Mouse (Mus musculus): ENCODE measurements around the gene Ank.

Ank gene

DNA sequence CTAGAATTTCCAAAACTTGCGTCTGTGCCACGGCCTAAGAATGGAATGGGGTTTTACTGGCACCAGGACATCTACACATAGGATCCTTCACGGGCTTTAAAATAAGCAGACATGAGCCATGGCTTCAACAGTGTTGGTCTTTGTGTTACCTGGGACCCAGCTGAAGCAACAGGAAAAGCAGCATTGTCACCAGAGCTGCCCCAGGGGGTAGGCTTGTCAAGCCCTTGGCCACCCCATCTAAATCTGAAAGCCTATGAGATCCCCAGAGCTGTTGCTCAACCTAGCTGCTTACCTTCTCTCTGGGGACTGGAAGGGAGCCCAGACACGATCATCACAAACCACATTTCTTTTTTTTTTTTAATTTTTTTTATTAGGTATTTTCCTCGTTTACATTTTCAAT, 31.6 kb downstream of the Ank start:
- no peak for DNase-seq

DNA sequence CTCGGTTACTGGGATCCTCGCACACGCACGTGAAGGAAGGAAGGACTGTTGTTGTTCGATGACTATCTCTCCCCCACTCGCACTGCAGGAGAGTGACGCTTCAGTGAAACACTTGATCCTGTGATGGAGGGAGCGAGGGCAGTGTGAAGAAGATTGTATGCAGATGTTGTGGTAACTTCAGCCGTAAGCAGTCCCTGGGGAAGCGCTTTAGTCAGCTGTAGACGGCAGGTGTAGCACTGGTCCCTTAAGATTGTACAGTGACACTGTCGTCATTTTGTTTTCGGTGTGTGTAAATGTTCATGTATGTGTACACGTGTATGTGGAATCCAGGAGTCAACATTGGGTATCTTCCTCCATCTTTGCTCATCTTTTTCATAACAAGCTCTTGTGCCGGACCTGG, 33.9 kb downstream of the Ank start:
- no peak for DNase-seq

DNA sequence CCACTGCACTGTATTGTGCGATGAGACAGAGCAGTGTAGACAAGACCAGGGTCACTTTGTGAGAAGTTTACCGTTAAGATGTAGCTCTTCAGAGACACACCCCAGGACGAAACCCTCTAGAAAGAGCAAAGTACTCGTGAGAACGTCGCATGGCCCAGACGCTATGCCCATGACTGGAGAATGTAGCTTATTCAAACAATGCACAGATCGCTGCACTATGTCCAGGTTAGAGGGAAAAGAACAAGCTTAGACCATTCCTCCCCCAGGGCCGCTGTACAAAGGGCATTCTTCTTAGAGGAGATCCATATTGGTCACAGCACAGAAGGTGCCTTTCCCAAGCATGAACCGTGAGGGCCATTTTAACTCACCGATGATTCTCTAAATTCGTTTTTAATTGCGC, 35.9 kb downstream of the Ank start:
- DNase-seq, result no peak

DNA sequence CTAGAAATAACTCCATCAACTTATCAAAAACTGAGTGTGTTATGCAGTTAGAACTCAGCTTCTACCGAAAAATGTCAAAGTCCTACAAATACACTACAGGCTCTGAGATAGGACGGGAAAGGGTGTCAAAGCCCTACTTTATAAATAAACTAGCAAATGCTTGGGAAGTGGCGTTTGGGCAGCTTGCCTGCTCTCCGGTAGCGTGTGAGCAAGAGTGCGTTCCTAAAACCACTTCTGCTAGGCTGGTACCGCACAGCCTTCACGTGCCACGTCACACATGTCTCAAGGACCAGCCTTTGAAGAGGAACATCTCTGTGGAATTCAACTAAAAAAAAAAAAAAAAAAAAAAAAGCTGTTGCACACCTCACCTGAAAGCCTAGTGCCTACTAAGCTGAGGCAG, 36.7 kb downstream of the Ank start:
- no peak for DNase-seq

DNA sequence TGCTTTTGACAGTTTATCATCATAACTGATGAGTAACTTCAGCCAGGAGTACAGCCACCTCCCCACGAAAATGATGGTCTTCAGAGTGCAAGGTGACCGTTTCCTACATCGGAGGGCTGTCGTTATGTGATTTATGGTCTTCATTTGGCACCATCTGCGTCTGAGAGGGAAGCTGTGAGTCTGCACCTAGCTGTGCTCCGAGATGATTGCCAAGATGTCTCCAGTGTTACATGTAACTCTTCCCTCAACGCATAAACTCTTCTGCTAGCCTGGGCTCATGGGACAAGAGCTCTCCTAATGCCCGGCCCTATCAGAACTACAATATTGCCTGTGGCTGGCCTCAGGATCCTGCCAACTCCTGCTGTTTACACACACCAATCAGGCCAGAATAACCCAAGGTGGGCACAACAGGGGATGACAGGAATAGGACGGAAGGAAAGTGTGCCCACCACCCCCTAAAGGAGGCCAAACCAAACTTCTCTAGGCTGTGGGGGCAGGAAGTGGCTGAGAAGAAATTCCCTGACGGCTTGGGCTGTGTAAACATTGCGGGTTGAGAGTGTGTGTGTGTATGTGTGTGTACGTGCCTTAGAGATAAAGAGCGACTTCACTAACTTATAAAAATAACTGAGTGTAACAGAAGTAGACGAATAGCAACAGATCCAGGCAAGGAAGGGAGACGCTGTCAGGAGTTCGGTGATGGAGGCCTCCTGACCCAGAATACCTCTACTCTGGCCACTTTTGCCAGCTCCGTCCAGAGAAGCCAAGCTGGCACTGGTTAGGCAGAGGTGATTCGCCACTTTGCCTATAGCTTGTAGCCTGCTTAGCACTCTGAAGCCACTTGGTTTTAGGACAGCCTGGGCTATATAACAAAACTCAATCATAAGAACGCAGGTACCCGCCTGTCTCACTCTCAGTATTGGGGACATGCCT, 37.6 kb downstream of the Ank start:
- DNase-seq, result no peak

DNA sequence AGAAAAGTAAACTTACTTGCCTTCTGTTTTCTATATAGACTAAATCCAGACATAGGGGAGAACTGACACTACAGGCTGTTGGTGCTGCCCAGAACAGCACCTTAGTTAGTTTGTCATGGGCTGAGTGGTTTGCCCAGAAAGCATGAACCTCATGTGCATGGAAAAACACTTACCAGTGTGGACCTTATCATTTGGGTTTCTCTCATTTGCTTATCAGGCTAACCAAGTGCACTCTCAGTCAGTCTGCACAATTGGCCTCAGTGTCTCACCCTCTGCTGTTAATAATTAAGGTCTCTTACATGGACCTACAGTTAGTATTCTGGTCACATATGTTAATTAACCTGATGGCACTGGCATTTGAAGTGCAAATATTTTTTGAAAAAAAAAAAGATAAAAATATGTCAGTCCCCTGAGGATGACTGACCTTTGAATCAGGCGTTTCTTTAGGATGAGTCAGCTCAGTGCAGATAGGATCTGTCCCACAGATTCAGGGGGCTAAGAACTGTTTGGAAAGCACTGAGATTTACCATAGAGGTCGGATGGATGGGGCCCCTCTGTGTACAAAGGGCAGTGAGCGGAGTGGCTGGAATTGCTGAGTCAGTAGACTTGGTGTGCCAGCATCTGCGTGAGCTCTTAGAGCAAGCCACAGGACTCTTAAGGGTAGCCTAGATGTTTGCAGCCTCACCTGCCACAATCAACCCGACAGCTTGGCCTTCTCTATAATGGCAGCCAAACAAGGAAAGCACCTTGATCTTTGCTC, 39.8 kb downstream of the Ank start:
- DNase-seq, result no peak

DNA sequence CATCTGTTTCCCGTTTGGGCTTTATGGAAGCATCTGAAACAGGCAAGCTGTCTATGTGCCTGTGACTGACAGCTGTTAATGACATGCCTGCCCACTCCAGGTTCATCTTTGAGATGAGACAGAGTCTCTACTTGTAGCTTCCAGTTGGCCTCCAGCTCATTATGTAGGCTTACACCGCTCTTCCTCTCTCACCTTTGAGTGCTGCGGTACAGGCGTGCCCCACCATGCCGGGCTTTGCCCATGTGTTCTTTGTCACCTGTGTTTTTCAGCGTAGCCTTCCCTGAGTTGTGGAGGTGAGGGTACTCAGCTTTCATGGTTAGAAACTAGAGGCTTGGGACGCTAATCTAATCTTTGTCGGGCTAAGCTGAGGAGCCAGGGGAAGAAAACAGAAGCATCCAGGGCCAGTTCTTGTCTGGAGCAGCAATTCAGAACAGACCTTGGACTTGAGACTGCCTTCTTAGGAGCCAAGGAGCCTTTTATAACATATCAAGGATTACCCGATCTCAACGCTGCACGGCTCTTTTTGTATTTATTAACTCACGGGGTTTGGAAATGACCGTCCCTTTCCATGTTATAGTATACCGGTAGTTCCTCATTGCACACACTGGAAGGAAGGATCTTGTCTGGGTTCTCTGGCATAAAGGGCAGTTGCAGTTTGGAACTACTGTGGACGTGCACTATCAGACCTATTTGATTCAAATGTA, 40.6 kb downstream of the Ank start:
- DNase-seq, result no peak

DNA sequence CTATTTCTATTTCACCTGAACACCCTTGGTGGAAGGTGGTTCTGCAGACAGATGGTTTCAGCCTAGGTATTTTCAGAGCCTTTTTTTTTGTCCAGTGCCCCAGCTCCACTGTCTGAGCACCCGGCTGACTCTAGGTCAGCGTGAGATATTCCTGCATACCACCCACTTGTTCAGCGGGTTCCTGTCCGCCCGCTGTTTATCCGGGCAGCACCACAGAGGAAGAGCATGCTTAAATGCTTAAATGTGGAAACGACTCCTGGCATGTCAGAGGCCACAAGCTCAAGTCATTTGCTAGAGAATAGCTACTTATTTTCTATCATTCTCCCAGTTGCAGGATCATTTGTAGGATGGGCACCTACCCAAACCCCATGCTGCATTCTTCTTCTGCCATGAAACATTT, 41.7 kb downstream of the Ank start:
- no peak for DNase-seq

DNA sequence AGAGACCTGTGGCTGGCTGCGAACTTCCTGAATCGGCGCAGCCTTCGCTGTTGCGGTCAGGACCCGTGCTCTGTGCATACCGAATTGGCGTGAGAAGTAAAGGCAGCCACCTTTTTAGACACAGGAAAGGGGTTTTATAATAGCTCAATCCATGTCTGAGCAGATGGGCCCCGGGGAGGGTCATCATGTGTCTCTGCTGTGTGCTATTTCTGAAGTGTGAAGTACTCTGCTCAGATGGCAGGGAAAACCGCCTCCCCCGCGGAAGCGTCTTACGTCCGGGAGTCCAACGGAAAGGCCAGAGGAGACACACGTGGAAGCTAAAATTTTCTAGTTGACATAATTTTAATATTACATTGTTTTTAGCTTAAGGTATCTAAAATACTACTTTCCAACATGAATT, 42.5 kb downstream of the Ank start:
- peak; percentile 80 for DNase-seq

DNA sequence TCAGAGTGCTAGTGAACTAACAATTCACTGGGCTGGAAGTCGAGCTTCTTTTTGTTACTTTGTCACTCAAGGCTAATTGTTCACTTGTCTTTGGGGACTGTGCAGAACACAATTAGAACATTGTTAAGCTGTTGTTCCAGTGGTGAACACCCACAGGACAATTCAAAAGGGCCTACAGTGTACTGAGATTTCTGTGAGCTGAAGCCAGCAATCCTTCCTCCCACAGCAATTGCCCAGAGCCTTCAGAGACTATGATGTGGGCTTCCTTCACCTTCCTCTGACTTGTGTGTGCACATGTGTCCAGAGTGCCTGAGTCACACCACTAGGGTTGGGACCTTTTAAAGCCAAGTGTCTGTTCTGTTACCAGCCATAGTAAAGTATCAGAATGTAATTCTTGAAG, 50.5 kb downstream of the Ank start:
- DNase-seq, result no peak

DNA sequence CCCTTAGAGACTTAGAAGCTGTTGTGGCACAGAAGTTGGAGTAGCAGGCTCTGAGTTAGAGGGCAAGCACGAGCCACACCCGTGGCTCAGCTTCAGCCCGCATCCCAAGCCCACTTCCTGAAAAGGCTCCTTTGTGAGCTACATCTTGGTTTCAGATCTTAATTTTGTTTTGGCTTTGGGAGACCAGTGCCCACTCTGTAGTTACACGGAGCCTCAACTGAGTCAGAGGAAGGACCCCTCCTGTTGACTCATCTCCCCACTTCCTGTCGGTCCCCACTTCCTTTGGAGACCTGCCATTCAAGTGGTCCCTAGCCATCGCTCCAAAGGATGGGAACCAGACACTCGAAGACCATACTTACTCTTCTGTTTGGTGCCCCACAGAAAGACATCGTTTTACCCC, 51.5 kb downstream of the Ank start:
- no peak for DNase-seq

DNA sequence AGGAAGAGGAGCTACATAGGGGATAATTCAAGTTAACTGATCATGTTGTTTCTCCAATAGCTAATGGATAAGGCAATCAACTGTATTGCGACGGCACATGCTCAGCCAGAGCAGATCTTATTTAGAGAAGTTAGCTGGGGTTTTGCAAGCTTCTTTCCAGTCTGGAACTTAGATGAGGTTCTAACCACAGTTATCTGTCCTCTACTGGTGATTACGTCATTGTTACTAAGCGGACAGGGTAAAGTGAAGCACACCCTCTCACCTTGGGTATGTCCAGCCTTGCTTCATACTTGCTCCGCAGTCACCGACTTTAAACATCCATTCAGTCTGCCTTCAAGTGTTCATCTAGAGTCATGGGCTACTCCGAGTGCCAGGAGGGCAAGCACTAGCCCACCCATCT, 53.4 kb downstream of the Ank start:
- no peak for DNase-seq

DNA sequence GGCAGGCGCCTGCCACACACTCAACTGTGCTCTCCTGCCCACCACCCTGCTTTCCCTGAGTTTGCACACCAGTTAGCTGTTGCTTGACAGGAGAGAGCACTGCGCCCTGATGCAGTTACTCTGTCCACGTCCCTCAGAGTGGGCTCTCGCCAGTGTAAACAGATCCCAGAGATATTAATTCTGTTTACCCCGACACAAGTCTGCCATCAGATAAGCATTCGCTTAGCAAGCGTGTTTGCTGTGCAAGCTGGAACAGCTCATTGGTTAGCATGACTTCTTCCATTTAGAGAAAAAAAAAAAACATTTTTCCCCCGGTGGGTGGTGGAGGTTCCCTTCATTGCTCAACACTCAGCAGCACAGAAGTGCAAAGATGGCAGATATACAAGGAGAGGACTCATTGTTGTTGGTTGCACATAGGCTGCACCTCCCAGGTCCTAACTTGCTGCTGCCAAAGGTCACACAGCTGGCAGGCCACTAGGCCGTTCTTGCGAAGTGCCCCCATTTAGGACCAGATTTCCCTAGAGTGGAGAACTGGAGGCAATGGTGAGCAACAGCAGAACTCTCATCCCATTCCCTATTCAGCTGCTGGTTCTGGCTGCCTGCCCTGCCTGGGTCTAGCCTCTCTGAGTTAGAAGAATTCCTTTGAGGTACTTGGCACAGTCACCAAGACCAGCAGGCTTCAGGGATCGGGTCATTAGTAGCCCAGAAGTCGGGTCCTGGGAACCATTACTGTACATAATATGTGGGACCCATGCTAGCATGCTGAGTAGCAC, 58.9 kb downstream of the Ank start:
- DNase-seq, result no peak

DNA sequence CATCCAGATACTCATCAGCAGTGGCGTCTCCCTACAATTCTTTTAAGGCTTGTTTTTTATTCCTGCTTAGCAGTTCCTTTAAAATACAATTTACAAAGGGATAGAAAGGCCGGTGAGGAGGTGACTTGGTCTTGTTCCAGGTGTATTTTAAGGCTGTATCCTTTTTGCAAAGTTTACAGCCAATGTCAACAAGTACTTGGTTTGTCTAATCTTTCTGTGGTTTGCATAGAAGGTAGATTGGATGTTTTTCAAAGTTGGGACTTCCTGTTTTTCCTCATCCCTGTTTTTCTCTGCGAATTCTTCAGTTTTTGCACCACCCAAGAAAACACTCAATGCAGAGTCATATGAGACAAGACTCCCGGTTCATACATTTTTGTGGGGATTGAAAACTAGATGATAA, 62.4 kb downstream of the Ank start:
- no peak for DNase-seq

DNA sequence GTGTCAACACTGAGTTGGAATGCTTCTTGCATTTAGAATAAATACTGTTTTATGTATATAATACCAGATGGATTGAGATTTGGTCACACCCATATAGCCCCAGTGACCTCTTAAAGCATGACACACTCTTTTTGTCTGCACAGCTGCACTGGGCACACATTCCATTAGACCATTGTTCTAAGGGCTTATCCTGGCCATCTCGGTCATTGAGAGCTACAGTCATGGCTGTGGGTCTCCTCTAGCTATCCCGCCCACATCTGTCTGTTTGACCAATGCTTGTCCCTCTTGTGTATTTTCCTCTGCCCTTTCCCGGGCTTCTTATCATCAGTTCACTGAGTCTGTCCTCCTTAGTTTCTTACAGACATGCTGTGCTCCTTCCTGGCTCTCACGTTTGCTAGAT, 63.5 kb downstream of the Ank start:
- no peak for DNase-seq

DNA sequence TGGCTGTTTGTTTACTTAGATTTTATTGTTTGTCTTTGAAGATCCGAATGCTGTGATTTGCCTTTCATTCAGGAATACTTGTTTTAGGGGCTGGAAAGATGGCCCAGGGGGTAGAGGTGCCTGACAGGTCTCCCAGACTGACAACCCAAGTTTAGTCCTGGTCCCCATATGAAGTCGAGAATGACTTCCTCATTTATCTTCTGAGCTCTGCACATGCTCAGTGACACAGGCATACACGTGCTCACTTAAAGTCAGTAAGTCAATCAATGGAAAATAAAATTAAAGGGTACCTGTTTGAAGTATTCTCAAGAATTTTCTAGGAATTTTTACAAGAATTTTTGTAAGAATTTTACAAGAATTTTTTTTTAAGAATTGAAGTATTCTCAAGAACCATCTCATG, 66.6 kb downstream of the Ank start:
- no peak for DNase-seq

DNA sequence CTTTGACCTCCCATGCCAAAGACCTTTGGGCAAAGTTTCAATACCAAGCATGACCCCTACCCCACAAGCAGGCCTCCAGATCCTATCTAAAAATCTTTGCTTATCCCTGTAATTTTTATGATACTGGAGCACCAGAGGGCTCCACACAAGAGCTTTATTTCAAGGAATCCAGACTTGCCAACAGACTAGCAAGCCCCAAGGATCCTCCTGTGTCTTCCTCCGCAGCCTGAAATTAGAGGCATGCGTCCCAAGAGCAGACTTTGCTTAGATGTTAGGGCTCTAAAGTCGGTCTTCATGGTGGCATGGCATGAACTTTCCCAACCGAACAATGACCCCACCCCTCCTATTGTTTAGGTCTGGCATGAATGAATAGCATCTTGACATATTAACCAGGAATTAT, 69.2 kb downstream of the Ank start:
- DNase-seq, result no peak

DNA sequence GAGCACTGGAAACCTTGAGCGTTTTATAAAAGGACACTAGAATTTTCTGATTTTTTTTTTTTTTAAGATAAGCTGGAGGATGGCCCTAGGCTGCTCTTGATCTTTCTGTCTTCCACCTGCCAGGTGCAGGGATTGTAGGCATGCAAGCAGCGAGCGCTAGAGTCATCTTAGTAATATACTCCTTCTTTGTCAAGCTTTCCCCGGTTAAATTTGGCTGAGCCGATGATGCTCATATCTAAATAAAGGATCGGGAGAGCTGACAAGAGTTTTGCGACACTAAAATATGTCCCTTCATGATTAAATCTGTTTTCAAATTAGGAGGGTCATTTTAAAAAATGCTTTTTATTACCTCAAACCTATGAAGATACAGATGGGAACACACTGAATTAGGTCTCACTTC, 69.7 kb downstream of the Ank start:
- DNase-seq, result no peak

DNA sequence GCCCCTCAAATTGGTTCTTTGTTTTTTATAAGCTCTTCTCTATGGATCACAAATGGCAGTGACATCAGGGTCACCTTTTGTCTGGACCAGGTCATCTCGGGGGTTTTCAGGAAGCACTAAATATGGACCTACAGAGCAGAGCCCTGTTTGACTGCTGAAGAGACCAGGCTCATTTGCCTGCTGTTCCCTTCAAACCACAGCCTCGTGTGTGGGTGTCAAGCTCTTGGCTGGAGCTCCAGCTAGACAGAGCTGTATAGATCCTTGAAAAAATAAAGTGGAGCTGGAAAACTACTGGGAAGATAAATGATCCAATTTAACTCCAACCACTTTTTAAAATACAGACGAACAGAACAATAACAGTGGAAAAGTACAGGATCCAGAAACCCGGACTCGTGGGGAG, 70.3 kb downstream of the Ank start:
- DNase-seq, result peak; percentile 46

DNA sequence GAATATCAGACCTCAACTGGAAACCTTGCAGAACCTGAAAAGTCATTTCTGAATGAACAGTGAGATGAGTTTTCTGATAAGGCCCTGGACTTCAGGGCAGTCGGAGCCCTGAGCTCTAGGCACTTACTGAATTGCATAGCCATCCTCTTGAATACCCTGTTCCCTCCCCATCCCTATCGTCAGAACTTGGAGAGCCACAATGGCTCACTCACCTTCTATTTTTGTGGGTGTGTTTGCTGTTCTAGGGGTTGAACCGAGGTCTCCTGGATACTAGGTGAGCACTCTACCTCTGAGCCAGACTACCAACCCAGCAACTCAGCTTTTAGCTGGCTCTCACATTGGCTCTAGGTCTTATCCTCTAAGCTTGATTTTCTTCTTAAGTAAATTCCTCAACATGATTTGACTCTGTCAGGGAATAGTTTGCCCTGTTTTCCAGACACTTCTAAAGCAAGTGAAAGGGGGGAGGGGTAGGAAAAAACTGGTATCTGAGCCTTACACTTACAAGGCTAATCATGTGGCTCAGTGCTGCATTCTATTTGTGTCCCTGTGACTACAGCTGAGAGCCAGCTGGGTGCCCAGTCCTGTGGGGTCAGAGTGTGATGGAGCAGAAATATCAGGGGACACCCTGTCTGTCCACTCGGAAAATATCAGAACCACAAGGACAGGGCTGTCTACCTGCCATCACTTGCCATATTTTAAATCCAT, 71.2 kb downstream of the Ank start:
- no peak for DNase-seq

DNA sequence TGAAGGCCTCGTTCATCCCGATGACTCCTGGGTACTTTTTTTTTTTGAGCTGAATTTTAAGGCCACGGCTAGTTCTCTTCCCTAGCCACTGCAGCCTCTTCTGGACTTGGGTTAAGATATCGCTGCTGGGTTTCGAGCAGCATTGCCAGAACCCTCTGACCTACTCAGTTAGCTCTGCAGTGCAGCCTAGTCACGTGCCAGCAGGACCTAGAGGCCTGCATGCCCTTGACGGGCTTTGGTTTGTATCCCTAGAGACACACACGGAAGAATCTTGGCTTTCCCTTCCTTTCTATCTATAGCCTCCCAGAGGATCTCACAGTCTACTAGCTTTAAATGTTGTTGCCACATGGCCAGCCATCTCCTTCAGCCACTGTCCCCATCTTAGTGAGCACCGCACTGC, 73.3 kb downstream of the Ank start:
- DNase-seq, result no peak

DNA sequence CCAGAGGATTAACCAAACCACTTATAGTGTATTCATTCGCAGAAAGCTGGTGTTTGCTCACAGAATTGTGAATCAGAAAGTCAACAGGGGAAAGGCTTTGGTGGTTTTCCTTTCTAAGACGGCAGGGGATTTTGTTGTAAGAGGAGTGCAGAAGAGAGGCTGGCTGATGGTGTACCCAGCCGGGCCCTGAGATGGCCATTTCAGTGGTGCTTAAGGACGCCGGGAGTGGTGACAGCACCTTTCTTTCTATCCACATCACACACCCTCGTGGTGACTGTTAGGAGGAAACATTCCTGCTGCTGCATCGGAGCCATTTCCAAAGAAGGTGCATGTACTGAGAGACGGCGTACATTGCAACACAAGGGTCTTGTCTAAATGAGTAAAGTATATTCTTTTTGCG, 78.7 kb downstream of the Ank start:
- no peak for DNase-seq
